Mouse (Mus musculus) liver, embryonic 14.5 days (tissue): ENCODE measurements around the gene D8Ertd738e. TPM values are rescaled to one million over a fixed set of nuclear protein-coding genes. Genes with fewer than 3 reads are reported as not detected.
A peak's percentile ranks its signal among the peaks of the same experiment; 100 is the strongest.

ENCODE experiments used
- ATAC-seq: fragments of 200-750 bp; cut with Nextera tagmentation; 2 replicates; pipeline ENCODE4 v1.8.0; 2017; ENCODE audit warnings: moderate number of reproducible peaks, mild to moderate bottlenecking, moderate library complexity; ENCODE audit not compliant: insufficient read depth
- DNase-seq, 3 experiments: peaks; one replicate each; pipeline ENCODE4 v3.0.0-alpha.2; 2012 to 2013; ENCODE audit warnings: low read depth in 3 of 3, low spot score in 3 of 3
- H3K27ac ChIP-seq: fragments of 300-500 bp; sonication (generic); 2 replicates; pipeline ENCODE4 v1.5.1; 2014; ENCODE audit warnings: moderate library complexity, mild to moderate bottlenecking, control low read depth, inconsistent platforms
- H3K27me3 ChIP-seq: fragments of 300-500 bp; sonication (generic); 2 replicates; pipeline ENCODE4 v1.6.1; 2014; ENCODE audit warnings: mild to moderate bottlenecking, low read length, moderate library complexity; ENCODE audit not compliant: control insufficient read depth, insufficient read depth
- H3K36me3 ChIP-seq: fragments of 300-500 bp; sonication (generic); replicated peaks from 2 replicates; pipeline ENCODE4 v1.6.1; 2014; ENCODE audit warnings: low read depth; ENCODE audit not compliant: control insufficient read depth, insufficient read depth
- H3K4me1 ChIP-seq, 2 experiments: fragments of 200-500 bp in 1 of 2; fragments of 300-500 bp in 1 of 2; sonication (generic) in 1 of 2; replicated peaks; 2 replicates each; pipeline ENCODE4 v1.6.1; 2012 to 2014; ENCODE audit warnings: antibody characterized with exemption in 1 of 2, inconsistent platforms in 1 of 2, low read length in 1 of 2; ENCODE audit not compliant: control insufficient read depth in 2 of 2, insufficient read depth in 2 of 2
- H3K4me2 ChIP-seq: fragments of 300-500 bp; sonication (generic); 2 replicates; pipeline ENCODE4 v1.6.1; 2014; ENCODE audit warnings: low read depth, mild to moderate bottlenecking, control low read depth, moderate library complexity
- H3K4me3 ChIP-seq, 2 experiments: fragments of 200-500 bp in 1 of 2; fragments of 300-500 bp in 1 of 2; sonication (generic) in 1 of 2; 2 replicates each; pipeline ENCODE4 v1.5.1; 2012 to 2014; ENCODE audit warnings: low read depth in 2 of 2, low read length in 2 of 2, mild to moderate bottlenecking in 2 of 2, control low read depth in 1 of 2, inconsistent platforms in 1 of 2, moderate library complexity in 1 of 2; ENCODE audit not compliant: insufficient read depth in 1 of 2
- H3K9ac ChIP-seq: fragments of 300-500 bp; sonication (generic); replicated peaks from 2 replicates; pipeline ENCODE4 v1.6.1; 2014; ENCODE audit warnings: mild to moderate bottlenecking, control low read depth, moderate library complexity
- H3K9me3 ChIP-seq: fragments of 300-500 bp; sonication (generic); 2 replicates; pipeline ENCODE4 v1.6.1; 2016; ENCODE audit warnings: low read length, mixed read lengths; ENCODE audit not compliant: control insufficient read depth
- CTCF ChIP-seq: IDR thresholded peaks from 2 replicates; pipeline ENCODE4 v1.5.1; 2016; ENCODE audit warnings: antibody characterized with exemption, low read depth, control low read depth
- EP300 ChIP-seq: IDR thresholded peaks from 2 replicates; pipeline ENCODE4 v1.6.1; 2016; ENCODE audit warnings: antibody characterized with exemption, low read depth
- WGBS: fragments of 180-500 bp; shearing (Covaris S2); extraction: QIAGEN DNeasy Blood & Tissue Kit; methylation state at CpG from one replicate; pipeline ENCODE4 v1.1.7; 2014; ENCODE audit not compliant: insufficient replicate concordance; 5-methylcytosine and 5-hydroxymethylcytosine counted together
- polyA plus RNA-seq, 2 experiments: library from polyadenylated mRNA; depleted of rRNA in 1 of 2; stranded (reverse) in 1 of 2; unstranded in 1 of 2; fragments of >200 nt; fragmentation: Nextera tagmentation in 1 of 2; extraction: Ambion mirVana in 1 of 2; gene quantifications; 2 replicates each; pipeline versions ENCODE4 v1.2.1 to v1.2.3; 2012 to 2014

D8Ertd738e gene
- polyA plus RNA-seq, 2 experiments: 127 to 262 TPM

GRCm38 (mm10) chr8:84213277-84213676 lies 36.2 kb downstream of the D8Ertd738e start:
- Histone ChIP-seq H3K27ac (no peak overlapping the region), H3K9me3 (no peaks in the 10 kb centered on the region), H3K4me3 (no peak overlapping the region), H3K36me3 (no peaks in the 10 kb centered on the region), H3K9ac (no peak overlapping the region), H3K4me1 (no peaks in the 10 kb centered on the region), H3K27me3 (no peaks in the 10 kb centered on the region), H3K4me2 (no peak overlapping the region)
- ATAC-seq: no peak
- TF ChIP-seq EP300: no peak
- TF ChIP-seq CTCF: no peak
- WGBS: 66% methylated on average over 4 of the region's 4 CpGs
- no peak for DNase-seq

DNA sequence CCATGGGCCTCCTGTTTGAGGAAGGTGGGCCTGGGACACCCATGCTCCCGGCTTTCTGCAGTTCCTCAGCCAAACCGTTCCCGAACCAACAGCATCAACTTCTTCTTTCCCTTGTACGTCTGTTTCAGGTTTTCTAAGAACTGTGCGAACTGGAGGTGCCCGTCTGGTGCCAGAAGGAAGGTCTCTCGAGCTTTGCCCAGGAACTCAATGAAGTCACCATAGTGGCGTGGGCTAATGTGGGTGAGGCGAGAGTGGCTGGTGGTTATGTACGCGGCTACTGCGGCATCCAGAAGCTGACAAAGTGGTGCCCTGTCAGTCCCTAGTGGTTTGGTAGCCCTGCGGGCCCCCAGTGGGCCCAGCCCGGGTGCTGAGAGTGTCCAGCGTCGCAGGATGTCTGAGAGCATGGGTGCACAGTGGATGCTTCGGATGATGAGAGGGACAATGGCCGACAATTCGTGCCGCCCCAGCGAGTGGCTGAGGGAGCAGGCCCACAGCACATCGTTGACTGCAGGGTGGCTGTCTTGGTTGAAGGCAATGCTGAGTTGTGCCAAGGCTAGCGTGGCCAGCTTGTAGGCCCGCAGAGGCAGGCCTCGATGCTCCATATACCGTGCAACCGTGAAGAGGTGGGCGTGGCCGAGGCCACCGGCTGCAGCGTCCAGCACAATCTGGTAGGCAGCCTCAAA lies 37.5 kb downstream of the D8Ertd738e start:
- ATAC-seq: no peak
- no peaks in the 10 kb centered on the region for H3K4me1 ChIP-seq
- no peaks in the 10 kb centered on the region for H3K9me3 ChIP-seq
- no peaks in the 10 kb centered on the region for H3K36me3 ChIP-seq
- no peak for DNase-seq
- no peak overlapping the region for H3K27ac ChIP-seq
- no peak overlapping the region for H3K4me3 ChIP-seq
- TF ChIP-seq EP300 (no peak), CTCF (no peak)
- WGBS: 82% methylated on average over 31 of the region's 31 CpGs
- no peak overlapping the region for H3K4me2 ChIP-seq
- no peak overlapping the region for H3K9ac ChIP-seq
- H3K27me3 ChIP-seq: no peaks in the 10 kb centered on the region

DNA sequence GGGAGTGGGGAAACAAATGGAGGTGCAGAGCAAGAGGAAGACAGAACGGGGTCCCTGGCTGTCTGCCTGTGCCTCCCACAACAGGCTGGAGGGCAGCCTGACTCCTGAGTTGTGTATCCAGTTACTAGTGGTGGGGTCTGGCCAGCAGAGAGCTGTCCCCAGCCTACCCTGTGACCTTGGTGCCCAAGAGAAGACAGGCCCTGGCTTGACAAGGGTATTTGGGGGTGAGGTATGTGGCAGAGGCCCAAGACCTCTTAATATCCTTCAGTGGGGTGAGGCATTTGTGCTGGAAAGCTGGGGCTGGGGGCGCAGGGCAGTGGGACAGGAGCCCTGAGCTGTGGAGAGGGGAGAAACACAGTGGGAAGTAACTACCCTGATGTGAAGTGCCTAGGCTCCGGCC lies 38.3 kb downstream of the D8Ertd738e start:
- no peak overlapping the region for H3K4me2 ChIP-seq
- WGBS: 81% methylated on average over 3 of the region's 3 CpGs
- H3K9ac ChIP-seq: no peak overlapping the region
- H3K27me3 ChIP-seq: no peaks in the 10 kb centered on the region
- H3K4me1 ChIP-seq: no peaks in the 10 kb centered on the region
- no peaks in the 10 kb centered on the region for H3K9me3 ChIP-seq
- no peak overlapping the region for H3K4me3 ChIP-seq
- ATAC-seq: no peak
- DNase-seq: no peak
- no peak overlapping the region for H3K27ac ChIP-seq
- TF ChIP-seq CTCF (no peak), EP300 (no peak)
- H3K36me3 ChIP-seq: no peaks in the 10 kb centered on the region

DNA sequence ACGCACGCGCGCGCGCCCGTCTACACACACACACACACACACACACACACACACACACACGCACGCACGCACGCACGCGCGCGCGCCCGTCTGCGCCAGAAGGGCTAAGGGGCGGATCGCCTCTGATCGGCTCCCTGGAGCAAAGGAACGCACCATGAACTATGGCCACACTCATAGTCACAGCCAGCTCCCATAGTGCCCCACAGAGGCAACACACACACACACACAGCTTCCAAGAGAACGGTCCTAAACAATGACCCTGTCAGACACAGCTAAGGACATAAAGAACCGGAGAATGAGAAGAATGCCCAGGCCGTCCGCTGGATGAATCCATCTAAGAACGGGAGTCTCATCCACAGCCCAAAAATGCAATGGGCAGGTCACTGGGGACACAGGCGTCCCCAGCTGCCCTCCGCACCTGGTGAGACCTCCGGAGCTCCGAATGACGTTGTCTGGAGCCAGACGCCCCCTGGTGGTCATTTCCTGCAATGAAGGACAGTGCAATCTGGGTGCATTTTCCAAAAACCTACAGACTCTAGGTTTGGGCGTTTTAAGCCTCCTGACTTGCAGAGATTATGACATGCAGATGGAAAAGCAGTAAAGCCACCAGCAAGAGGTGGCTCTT lies 39.2 kb downstream of the D8Ertd738e start:
- ATAC-seq: peak; percentile 36; the same call in 1 of the 2 replicates
- no peak overlapping the region for H3K27ac ChIP-seq
- WGBS: 57% methylated on average over 34 of the region's 34 CpGs
- no peaks in the 10 kb centered on the region for H3K4me1 ChIP-seq
- H3K9ac ChIP-seq: no peak overlapping the region
- no peak overlapping the region for H3K4me3 ChIP-seq
- H3K9me3 ChIP-seq: no peaks in the 10 kb centered on the region
- no peak overlapping the region for H3K4me2 ChIP-seq
- no peak for DNase-seq
- no peaks in the 10 kb centered on the region for H3K27me3 ChIP-seq
- peak; percentile 95 for TF ChIP-seq CTCF
- TF ChIP-seq EP300: no peak
- no peaks in the 10 kb centered on the region for H3K36me3 ChIP-seq

DNA sequence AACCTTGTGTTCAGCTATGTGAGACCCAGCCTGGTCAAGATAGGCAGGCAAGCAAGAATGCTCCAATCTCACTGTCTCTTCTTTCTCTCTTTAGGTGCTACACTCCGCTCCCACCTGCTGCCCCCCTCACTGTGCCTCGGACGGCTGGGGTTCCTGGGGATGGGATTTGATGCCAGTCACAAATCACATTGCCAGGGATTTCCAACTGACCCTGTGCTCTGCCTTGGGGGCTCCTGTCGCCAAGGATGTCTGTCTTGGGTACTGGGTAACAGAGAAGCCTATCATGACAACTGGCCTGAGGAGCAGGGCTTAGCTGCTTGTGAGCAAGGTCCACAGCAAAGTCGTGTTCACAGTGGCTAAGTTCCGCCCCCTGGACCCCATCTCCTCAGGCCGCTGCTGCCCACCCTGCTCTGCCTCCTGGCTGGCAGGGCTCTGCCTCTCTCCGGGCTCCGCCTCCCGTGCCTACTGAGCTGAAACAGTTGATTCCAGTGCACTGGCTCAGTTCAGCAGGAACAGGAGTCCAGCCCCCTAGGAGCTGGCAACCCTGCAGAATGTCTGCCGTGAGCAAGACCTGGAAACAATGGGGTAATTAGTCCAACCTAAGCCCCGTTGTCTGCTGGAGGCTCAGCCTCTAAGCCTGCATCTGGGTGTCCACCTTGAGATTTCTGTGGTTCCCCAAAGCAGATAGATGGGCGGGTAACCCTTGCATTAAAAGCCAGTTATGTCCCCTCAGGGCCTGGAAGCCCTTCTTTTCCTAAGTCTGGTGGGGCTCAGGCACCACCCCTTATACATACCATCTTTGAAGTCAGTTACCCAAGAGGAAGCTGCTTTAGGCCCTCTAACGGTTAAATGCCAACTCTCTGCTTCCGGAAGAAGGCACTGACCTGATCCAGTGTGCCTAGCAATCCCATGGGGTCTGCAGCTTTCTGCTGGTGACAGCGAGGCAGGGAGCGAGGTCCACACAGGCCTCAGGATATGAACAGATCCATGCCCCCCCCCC lies 40.8 kb downstream of the D8Ertd738e start:
- Histone ChIP-seq H3K36me3 (no peaks in the 10 kb centered on the region), H3K27ac (no peak overlapping the region), H3K4me3 (no peak overlapping the region), H3K4me1 (peaks cover 0 to 6% of the 10 kb centered on the region in 2 experiments; a peak in 1 of 4 replicates), H3K9ac (no peak overlapping the region), H3K4me2 (no peak overlapping the region), H3K9me3 (no peaks in the 10 kb centered on the region), H3K27me3 (no peaks in the 10 kb centered on the region)
- ATAC-seq (no peak), DNase-seq (no peak)
- 45% methylated on average over 17 of the region's 17 CpGs for WGBS
- TF ChIP-seq CTCF (no peak), EP300 (no peak)
